Mouse (Mus musculus): ENCODE results near the gene Crtam. TPM values are rescaled to one million over a fixed set of nuclear protein-coding genes. Genes with fewer than 3 reads are reported as not detected.

The Crtam gene
- 4.8 TPM for total RNA-seq (2023)

DNA sequence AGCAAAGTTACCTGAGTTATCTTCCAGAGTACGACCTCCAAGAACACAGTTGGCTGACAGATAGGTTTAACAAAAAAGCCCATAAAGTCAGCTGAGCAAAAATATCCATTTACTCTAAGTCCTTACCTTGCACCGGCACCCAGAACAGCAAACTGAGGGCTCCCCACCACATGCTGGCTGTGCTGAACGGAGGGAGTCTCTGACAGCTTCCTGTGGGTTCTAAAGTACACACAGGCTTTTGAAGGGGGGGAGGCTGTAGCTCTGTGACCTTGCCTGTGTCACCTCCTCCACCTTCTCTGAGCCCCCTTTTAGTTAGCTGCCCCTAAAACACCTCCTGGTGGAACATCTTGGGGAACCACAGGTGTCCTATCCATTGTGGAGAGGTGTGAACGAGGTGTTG is at the start of gene Crtam:
Gene Crtam, minus strand, starts transcription at position 214 of the 400 bp plus-strand sequence.

DNA sequence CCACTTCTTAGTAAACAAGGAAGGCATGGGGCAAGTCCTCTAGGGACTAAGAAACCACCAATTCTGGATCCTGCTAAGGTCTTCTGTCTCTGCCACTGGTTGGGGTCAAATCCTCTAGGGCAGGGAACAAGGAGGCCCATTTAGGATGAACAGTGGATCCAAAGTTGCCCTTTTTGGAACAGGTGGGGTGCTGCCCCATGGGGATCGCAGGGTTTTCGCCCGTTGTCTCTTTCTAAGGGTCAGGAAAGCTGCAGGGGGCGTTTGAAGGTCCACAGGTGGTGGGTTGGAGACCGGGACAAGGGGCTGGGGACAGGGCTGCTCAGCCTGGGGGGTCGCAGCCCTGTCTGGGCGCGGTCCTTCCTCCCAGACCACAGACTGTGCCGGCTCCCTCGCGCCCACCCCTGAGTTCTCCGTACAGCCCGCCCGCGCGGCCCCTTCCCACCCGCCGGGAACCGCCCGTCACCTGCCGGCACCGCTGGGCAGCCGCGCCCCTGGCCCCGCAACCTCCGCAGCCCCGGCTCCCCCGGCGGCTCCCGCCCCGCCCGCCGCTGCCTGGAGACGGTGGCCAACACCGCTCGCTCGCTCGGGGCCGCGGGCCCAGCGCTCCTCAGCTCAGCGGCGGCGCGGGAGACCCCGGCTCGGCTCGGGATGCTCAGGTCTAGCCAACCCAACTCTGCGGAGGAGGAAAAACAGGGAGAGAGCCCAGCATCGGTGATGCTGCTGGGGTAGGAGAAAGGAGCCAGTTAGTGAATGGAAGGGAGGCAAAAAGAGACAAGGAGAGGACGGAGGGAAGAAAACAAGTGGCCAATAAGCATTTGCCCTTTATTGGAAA is 40.6 kb downstream of the Crtam start, which contains the start of gene Jhy:
Gene Jhy, minus strand, starts transcription at position 533 of the 832 bp plus-strand sequence.

Other genes with a start within 250 kb of the Crtam start
- gene Hspa8, start 203.6 kb downstream of the Crtam start, total RNA-seq (2023) = 1,746 TPM
- gene Bsx, start 130.5 kb downstream of the Crtam start, total RNA-seq (2023) = not detected
- gene Jhy, start 40.5 kb downstream of the Crtam start, total RNA-seq (2023) = not detected
- 21.2 TPM for gene Ubash3b, start 157.1 kb upstream of the Crtam start, total RNA-seq (2023)

Data from CD4-positive naive resting alpha-beta T cell, adult 57 days (primary cell).